Mouse (Mus musculus) forebrain, postnatal 0 days (tissue): ENCODE measurements at regions not wholly inside any gene's neighbourhood (a gene's known extent, or its start where the extent isn't known, plus 50 kb on each side); places are given as distances from the start of the nearest gene placed in this dataset.

Source experiments
- ATAC-seq: fragments of 200-750 bp; cut with Nextera tagmentation; 2 replicates; pipeline ENCODE4 v1.8.0; 2017; ENCODE audit warnings: mild to moderate bottlenecking, moderate library complexity
- DNase-seq: peaks from one replicate; pipeline ENCODE4 v3.0.0-alpha.2; 2015
- H3K27ac ChIP-seq: fragments of 300-500 bp; sonication (generic); 2 replicates; pipeline ENCODE4 v1.5.1; 2014; ENCODE audit warnings: low read depth, mild to moderate bottlenecking, antibody characterized with exemption, low read length, moderate library complexity, mixed read lengths
- H3K27me3 ChIP-seq: fragments of 300-500 bp; sonication (generic); 2 replicates; pipeline ENCODE4 v1.6.1; 2014; ENCODE audit warnings: mild to moderate bottlenecking, low read length, mixed read lengths; ENCODE audit not compliant: insufficient read depth
- H3K36me3 ChIP-seq: fragments of 300-500 bp; sonication (generic); 2 replicates; pipeline ENCODE4 v1.6.1; 2014; ENCODE audit warnings: mild to moderate bottlenecking, moderate library complexity; ENCODE audit not compliant: insufficient read depth
- H3K4me1 ChIP-seq: fragments of 300-500 bp; sonication (generic); 2 replicates; pipeline ENCODE4 v1.6.1; 2014; ENCODE audit warnings: antibody characterized with exemption; ENCODE audit not compliant: insufficient read depth
- H3K4me2 ChIP-seq: fragments of 300-500 bp; sonication (generic); 2 replicates; pipeline ENCODE4 v1.6.1; 2014; ENCODE audit warnings: low read depth, mild to moderate bottlenecking, moderate library complexity
- H3K4me3 ChIP-seq: fragments of 300-500 bp; sonication (generic); 2 replicates; pipeline ENCODE4 v1.5.1; 2014; ENCODE audit warnings: low read depth, low read length, mixed read lengths
- H3K9ac ChIP-seq: fragments of 300-500 bp; sonication (generic); 2 replicates; pipeline ENCODE4 v1.6.1; 2014; ENCODE audit warnings: mild to moderate bottlenecking
- H3K9me3 ChIP-seq: fragments of 300-500 bp; sonication (generic); 2 replicates; pipeline ENCODE4 v1.6.1; 2016; ENCODE audit warnings: low read length
- CTCF ChIP-seq: sonication (generic); IDR thresholded peaks from 2 replicates; pipeline ENCODE4 v1.5.1; 2016; ENCODE audit warnings: antibody characterized with exemption, control low read depth, low read depth
- WGBS: fragments of 180-500 bp; shearing (Covaris S2); extraction: QIAGEN DNeasy Blood & Tissue Kit; methylation state at CpG from one replicate; pipeline ENCODE4 v1.1.7; 2014; 5-methylcytosine and 5-hydroxymethylcytosine counted together

DNA sequence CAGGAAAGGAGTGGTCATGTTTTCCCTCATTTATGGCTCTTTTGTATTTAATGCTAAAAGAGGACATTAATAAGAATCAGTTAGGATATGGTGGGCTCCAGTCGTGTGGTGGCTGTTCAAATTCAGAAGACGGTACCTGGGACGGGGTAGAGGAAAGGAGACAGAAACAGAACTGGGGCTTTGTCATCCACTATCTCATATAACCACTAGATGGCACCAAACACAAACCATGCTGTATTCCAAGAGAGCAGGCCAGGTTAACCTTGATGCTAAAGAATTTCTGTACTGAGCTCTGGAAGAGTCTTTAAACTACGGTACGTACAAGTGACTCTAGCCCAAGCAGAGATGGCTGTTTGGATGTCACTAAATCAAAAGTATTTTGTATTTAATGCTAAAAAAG lies 66.3 kb upstream of the Lmcd1 start:
- Histone ChIP-seq H3K9me3 (no peaks in the 10 kb centered on the region), H3K4me1 (no peaks in the 10 kb centered on the region), H3K4me2 (no peak overlapping the region), H3K27ac (no peak overlapping the region), H3K4me3 (no peak overlapping the region), H3K27me3 (no peaks in the 10 kb centered on the region), H3K9ac (no peak overlapping the region), H3K36me3 (no peaks in the 10 kb centered on the region)
- TF ChIP-seq CTCF: peak; percentile 86
- ATAC-seq: peak; percentile 68; the same call in 1 of the 2 replicates
- 24% methylated on average over 5 of the region's 5 CpGs for WGBS
- peak; percentile 81 for DNase-seq

DNA sequence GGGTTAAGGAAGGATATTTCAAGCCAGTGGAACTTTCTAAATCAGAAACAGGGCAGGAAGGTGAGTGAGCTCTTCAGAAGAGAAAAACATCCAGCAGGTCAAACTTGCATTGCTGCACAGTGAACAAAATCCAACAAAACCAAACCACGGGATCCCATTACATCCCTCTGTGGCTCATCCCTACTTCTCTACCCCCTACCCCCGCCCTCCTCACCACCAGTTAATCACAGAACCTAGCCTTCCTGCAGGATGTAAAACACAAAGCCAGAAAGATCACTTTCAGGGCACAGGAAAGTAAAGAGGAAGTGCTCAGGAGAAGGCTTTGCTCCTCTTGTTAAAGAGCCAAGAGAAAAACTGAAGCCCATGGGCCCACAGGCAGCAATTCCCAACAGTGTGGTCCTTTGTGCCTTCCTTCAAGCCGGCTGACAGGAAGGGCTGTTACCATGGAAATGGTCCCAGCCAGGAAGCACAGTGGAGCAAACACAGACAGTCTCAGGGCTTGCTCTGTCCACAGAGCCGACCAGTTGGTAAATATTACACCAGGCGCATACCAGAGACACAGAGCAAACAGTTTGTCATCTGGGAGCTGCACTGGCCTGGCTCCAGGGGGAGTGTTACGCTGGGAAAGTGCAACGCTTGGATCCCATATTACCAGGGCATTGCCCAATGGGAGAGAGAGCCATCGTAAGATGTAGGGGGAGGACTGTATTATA lies 63.2 kb upstream of the Lmcd1 start:
- H3K4me2 ChIP-seq: no peak overlapping the region
- ATAC-seq (peak; percentile 94), DNase-seq (peak; percentile 70)
- peak overlapping the region; percentile 35; the same call in 1 of the 2 replicates for H3K27ac ChIP-seq
- no peak overlapping the region for H3K9ac ChIP-seq
- H3K27me3 ChIP-seq: no peaks in the 10 kb centered on the region
- H3K4me3 ChIP-seq: no peak overlapping the region
- no peaks in the 10 kb centered on the region for H3K9me3 ChIP-seq
- no peak for TF ChIP-seq CTCF
- WGBS: 28% methylated on average over 8 of the region's 8 CpGs
- H3K36me3 ChIP-seq: no peaks in the 10 kb centered on the region
- H3K4me1 ChIP-seq: no peaks in the 10 kb centered on the region

DNA sequence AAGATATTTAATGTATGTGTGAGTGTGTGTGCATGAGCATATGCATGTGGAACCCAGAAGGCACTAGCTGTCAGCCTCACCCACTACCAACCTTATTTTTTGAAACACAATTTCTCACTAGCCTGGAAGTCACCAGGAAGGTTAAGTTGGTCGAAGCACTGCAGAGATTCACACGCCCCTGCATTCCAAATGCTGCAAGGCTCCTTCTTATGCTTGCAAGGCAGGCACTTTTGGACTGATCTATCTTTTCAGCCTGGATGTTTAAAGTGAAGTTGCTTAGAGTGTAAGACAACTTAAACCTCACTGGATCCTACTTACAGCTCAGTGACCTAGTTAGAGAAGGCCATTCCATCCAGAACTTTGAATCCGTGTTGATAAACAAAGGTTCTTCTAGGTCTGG lies 56.7 kb upstream of the Lmcd1 start:
- 88% methylated on average over 3 of the region's 3 CpGs for WGBS
- no peak for TF ChIP-seq CTCF
- ATAC-seq: no peak

DNA sequence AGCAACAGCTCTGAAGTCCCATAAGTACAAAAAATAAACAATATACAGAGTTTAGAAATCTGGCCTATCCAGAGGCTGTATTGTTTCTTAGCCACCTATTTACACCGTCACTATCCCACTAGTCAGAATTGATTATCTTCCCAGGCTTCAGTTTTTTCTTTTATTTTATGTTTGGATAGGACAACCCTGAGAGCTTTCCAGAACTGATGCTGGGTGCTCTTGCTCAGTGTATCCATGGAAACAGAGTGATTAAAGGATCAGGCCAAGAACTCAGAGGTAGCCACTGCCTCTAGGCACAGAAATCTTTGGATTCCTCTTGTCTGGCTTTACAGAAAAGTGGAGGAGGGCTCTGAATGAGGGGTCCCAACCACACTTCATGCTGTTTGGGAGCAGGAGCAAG lies 55.3 kb upstream of the Lmcd1 start:
- ATAC-seq: peak; percentile 51; the same call in 1 of the 2 replicates
- Histone ChIP-seq H3K27me3 (no peaks in the 10 kb centered on the region), H3K4me3 (no peak overlapping the region), H3K9me3 (no peaks in the 10 kb centered on the region), H3K4me1 (no peaks in the 10 kb centered on the region), H3K36me3 (no peaks in the 10 kb centered on the region), H3K4me2 (no peak overlapping the region), H3K27ac (no peak overlapping the region), H3K9ac (no peak overlapping the region)
- TF ChIP-seq CTCF: no peak
- WGBS: 32% methylated on average over 1 of the region's 1 CpGs
- no peak for DNase-seq

More for the DNA sequence above, 56.7 kb upstream of the Lmcd1 start:
- Histone ChIP-seq H3K27me3 (no peaks in the 10 kb centered on the region), H3K4me1 (no peaks in the 10 kb centered on the region), H3K4me3 (no peak overlapping the region), H3K9ac (no peak overlapping the region), H3K9me3 (no peaks in the 10 kb centered on the region), H3K4me2 (no peak overlapping the region), H3K36me3 (no peaks in the 10 kb centered on the region), H3K27ac (no peak overlapping the region)
- DNase-seq: no peak

DNA sequence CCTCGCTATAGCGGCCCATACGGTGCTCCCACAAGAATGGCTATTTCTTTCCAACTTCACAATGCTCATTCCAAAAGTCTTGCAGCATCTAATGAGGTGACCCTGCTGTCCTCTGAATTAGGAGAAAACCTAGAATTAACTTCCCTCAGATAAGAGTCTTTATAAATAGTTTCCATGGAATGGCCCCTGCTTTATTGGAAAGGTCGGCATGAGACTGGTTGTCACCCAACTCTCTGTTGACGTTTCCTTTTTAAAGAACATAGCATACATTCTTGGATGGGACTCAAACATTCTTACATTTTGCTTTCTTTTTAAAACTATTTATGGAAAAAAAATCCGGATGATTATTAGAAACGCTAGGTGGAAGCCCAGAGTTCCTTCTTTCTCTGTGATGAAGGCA lies 53.9 kb upstream of the Lmcd1 start:
- Histone ChIP-seq H3K4me3 (no peak overlapping the region), H3K4me2 (no peak overlapping the region), H3K27me3 (no peaks in the 10 kb centered on the region), H3K9ac (no peak overlapping the region), H3K4me1 (no peaks in the 10 kb centered on the region), H3K36me3 (no peaks in the 10 kb centered on the region), H3K27ac (no peak overlapping the region), H3K9me3 (no peaks in the 10 kb centered on the region)
- DNase-seq (no peak), ATAC-seq (no peak)
- no peak for TF ChIP-seq CTCF
- WGBS: 90% methylated on average over 7 of the region's 7 CpGs

- Histone ChIP-seq H3K27ac (no peak overlapping the region), H3K4me2 (no peak overlapping the region), H3K36me3 (no peaks in the 10 kb centered on the region), H3K9ac (no peak overlapping the region), H3K27me3 (no peaks in the 10 kb centered on the region), H3K4me3 (no peak overlapping the region), H3K4me1 (no peaks in the 10 kb centered on the region), H3K9me3 (no peaks in the 10 kb centered on the region)
- no peak for TF ChIP-seq CTCF
- WGBS: 79% methylated on average over 3 of the region's 3 CpGs
- no peak for ATAC-seq
- DNase-seq: no peak
These were observed 53.4 kb upstream of the Lmcd1 start for GRCm38 (mm10) chr6:112220149-112220548.

DNA sequence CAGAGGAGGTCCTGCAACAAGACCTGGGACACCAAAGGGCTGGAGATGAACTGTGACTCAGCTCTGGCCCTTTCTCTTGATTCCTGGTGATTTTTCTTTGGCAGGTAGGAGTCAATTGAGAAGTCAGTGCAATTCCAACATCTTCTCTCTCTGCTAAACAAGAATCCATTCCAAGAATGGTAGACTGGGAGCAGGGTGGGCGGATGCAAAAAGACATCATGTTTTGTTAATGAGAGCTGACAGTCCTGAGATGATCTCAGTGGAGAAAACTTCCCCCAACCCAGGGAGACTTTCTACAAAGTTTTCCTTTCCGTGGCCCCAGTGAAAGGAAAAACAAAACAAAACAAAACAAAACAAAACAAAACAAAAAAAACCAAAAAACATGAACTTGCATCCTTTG lies 52.2 kb upstream of the Lmcd1 start:
- Histone ChIP-seq H3K36me3 (no peaks in the 10 kb centered on the region), H3K27ac (no peak overlapping the region), H3K4me2 (no peak overlapping the region), H3K4me3 (no peak overlapping the region), H3K4me1 (no peaks in the 10 kb centered on the region), H3K27me3 (no peaks in the 10 kb centered on the region), H3K9ac (no peak overlapping the region), H3K9me3 (no peaks in the 10 kb centered on the region)
- TF ChIP-seq CTCF: no peak
- 78% methylated on average over 2 of the region's 2 CpGs for WGBS
- ATAC-seq (no peak), DNase-seq (no peak)

DNA sequence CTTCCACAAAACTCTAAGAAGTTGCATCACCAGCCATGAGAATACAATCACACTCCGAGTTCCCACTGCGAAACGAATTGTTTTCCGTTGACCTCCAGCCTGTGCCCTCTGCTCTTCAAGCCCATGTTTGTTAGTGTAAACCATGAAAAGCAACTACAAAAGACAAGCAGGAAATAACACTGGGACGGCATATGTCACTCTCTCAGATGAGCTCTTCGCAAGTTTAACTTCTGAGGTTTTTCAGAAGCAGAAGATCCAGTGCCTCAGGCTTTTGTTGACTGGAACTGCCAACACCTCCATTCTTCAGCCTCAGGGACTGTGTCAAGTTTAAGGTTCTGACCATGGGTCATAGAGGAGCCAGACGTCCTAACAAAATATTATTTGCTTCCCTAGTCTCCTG lies 50.2 kb upstream of the Lmcd1 start:
- Histone ChIP-seq H3K4me2 (no peak overlapping the region), H3K36me3 (no peaks in the 10 kb centered on the region), H3K4me3 (no peak overlapping the region), H3K9me3 (no peaks in the 10 kb centered on the region), H3K9ac (no peak overlapping the region), H3K4me1 (no peaks in the 10 kb centered on the region), H3K27me3 (no peaks in the 10 kb centered on the region), H3K27ac (no peak overlapping the region)
- TF ChIP-seq CTCF: no peak
- ATAC-seq (no peak), DNase-seq (no peak)
- 87% methylated on average over 7 of the region's 7 CpGs for WGBS
